Mouse (Mus musculus): ENCODE measurements at regions not wholly inside any gene's neighbourhood (a gene's known extent, or its start where the extent isn't known, plus 50 kb on each side); places are given as distances from the start of the nearest gene placed in this dataset.

- no peak for DNase-seq (ENCODE audit: low read depth, low spot score)
Observed at GRCm38 (mm10) chr3:21381072-21381471, 695.4 kb upstream of the Tbl1xr1 start.

- DNase-seq (ENCODE audit: low read depth, low spot score) = no peak
Observed at GRCm38 (mm10) chr3:21403551-21403950, 672.9 kb upstream of the Tbl1xr1 start.

GRCm38 (mm10) chr3:21404058-21404457 is 672.4 kb upstream of the Tbl1xr1 start:
- DNase-seq (ENCODE audit: low read depth, low spot score) = no peak

GRCm38 (mm10) chr3:21407077-21407476 is 669.4 kb upstream of the Tbl1xr1 start:
- no peak for DNase-seq (ENCODE audit: low read depth, low spot score)

- DNase-seq (ENCODE audit: low read depth, low spot score) = no peak
Observed at GRCm38 (mm10) chr3:21412010-21412409, 664.4 kb upstream of the Tbl1xr1 start.

GRCm38 (mm10) chr3:21423139-21423538 is 653.3 kb upstream of the Tbl1xr1 start:
- DNase-seq (ENCODE audit: low read depth, low spot score) = no peak

GRCm38 (mm10) chr3:21426538-21426937 is 649.9 kb upstream of the Tbl1xr1 start:
- DNase-seq (ENCODE audit: low read depth, low spot score) = no peak

GRCm38 (mm10) chr3:21427408-21428031 is 648.9 kb upstream of the Tbl1xr1 start:
- DNase-seq (ENCODE audit: low read depth, low spot score) = peak; percentile 31

GRCm38 (mm10) chr3:21428120-21428519 is 648.3 kb upstream of the Tbl1xr1 start:
- DNase-seq (ENCODE audit: low read depth, low spot score) = no peak

GRCm38 (mm10) chr3:21464245-21464644 is 612.2 kb upstream of the Tbl1xr1 start:
- no peak for DNase-seq (ENCODE audit: low read depth, low spot score)

- no peak for DNase-seq (ENCODE audit: low read depth, low spot score)
Observed at GRCm38 (mm10) chr3:21466113-21466645, 610.3 kb upstream of the Tbl1xr1 start.

- peak; percentile 86 for DNase-seq (ENCODE audit: low read depth, low spot score)
Observed at GRCm38 (mm10) chr3:21477366-21477765, 599.1 kb upstream of the Tbl1xr1 start.

GRCm38 (mm10) chr3:21479021-21479795 is 597.2 kb upstream of the Tbl1xr1 start:
- DNase-seq (ENCODE audit: low read depth, low spot score) = peak; percentile 79

- DNase-seq (ENCODE audit: low read depth, low spot score) = no peak
Observed at GRCm38 (mm10) chr3:21479846-21480245, 596.6 kb upstream of the Tbl1xr1 start.

GRCm38 (mm10) chr3:21484052-21484451 is 592.4 kb upstream of the Tbl1xr1 start:
- DNase-seq (ENCODE audit: low read depth, low spot score) = peak; percentile 80

- DNase-seq (ENCODE audit: low read depth, low spot score) = no peak
Observed at GRCm38 (mm10) chr3:21485454-21485853, 591.0 kb upstream of the Tbl1xr1 start.

GRCm38 (mm10) chr3:21489547-21489946 is 586.9 kb upstream of the Tbl1xr1 start:
- peak; percentile 64 for DNase-seq (ENCODE audit: low read depth, low spot score)

- no peak for DNase-seq (ENCODE audit: low read depth, low spot score)
Observed at GRCm38 (mm10) chr3:21492413-21492812, 584.0 kb upstream of the Tbl1xr1 start.

GRCm38 (mm10) chr3:21493384-21493783 is 583.1 kb upstream of the Tbl1xr1 start:
- no peak for DNase-seq (ENCODE audit: low read depth, low spot score)

- no peak for DNase-seq (ENCODE audit: low read depth, low spot score)
Observed at GRCm38 (mm10) chr3:21494904-21495303, 581.5 kb upstream of the Tbl1xr1 start.

- DNase-seq (ENCODE audit: low read depth, low spot score) = peak; percentile 64
Observed at GRCm38 (mm10) chr3:21495651-21496050, 580.8 kb upstream of the Tbl1xr1 start.

GRCm38 (mm10) chr3:21496166-21496565 is 580.3 kb upstream of the Tbl1xr1 start:
- DNase-seq (ENCODE audit: low read depth, low spot score) = no peak

- no peak for DNase-seq (ENCODE audit: low read depth, low spot score)
Observed at GRCm38 (mm10) chr3:21497011-21497410, 579.4 kb upstream of the Tbl1xr1 start.

All from telencephalon, adult 2 months (tissue).